ENCODE assay signal across 8 mouse cellular contexts in the genomic region with DNA sequence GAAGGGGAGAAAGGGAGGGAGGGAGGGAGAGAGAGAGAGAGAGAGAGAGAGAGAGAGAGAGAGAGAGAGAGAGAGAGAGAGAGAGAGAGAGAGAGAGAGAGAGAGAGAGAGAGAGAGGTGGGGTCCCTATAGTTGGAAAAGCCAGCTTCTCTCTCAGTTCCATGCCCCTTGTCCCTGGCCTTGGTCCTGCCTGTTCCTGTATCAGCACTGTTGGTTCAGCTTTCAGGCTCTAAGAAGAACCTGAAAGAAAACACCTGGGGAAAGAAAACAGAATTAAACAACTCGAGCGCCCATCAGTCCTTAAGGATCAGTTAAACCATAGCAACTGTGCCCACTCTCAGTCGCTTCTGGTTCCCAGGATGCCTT.
A peak's percentile ranks its signal among the peaks of the same experiment; 100 is the strongest.
DNase-seq lines count a peak whose midpoint lies in the region; ATAC-seq and TF ChIP-seq lines count a peak whose summit lies in the region.
"Not testable (repeated sequence)": the region's sequence is repeated elsewhere in the genome, so short reads cannot be mapped to it uniquely, and the experiment has no call there.

No protein-coding gene starts in this region.

- peak; percentile 31 for DNase-seq in embryo, embryonic 10 days (ENCODE audit: low spot score)
- not testable (repeated sequence) for DNase-seq in limb, embryonic 14.5 days (ENCODE audit: low spot score)

- ATAC-seq in forebrain, embryonic 12.5 days (ENCODE audit: low FRiP score); heart, embryonic 11.5 days (replicated peaks; ENCODE audit: insufficient number of reproducible peaks, low FRiP score, low TSS enrichment); hindbrain, embryonic 13.5 days (ENCODE audit: low FRiP score); kidney, embryonic 15.5 days (replicated peaks; ENCODE audit: low FRiP score); limb, embryonic 14.5 days (ENCODE audit: low FRiP score, low read depth); stomach, embryonic 15.5 days (ENCODE audit: insufficient read depth, low FRiP score, low read depth): not testable (repeated sequence)
- peak; percentile 21; the same call in 1 of the 2 replicates for ATAC-seq in midbrain, embryonic 15.5 days (replicated peaks)

- peak overlapping the region; percentile 90 for H3K27ac ChIP-seq in forebrain, embryonic 12.5 days
- not testable (repeated sequence) for H3K27ac ChIP-seq in heart, embryonic 11.5 days (ENCODE audit: low read depth, low read length); kidney, embryonic 15.5 days; limb, embryonic 14.5 days (replicated peaks; ENCODE audit: low read depth, low read length); stomach, embryonic 15.5 days
- peak overlapping the region; percentile 96 for H3K27ac ChIP-seq in hindbrain, embryonic 13.5 days
- peak overlapping the region; percentile 87 for H3K27ac ChIP-seq in midbrain, embryonic 15.5 days

- not testable (repeated sequence) for TF ChIP-seq POLR2A in limb, embryonic 14.5 days (IDR thresholded peaks at IDR 0.05; ENCODE audit: borderline replicate concordance, extremely low read depth, insufficient read depth, insufficient read length)

- H3K27me3 ChIP-seq in forebrain, embryonic 12.5 days; heart, embryonic 11.5 days (ENCODE audit: control insufficient read depth, insufficient read depth, low read length); kidney, embryonic 15.5 days; limb, embryonic 14.5 days (ENCODE audit: control insufficient read depth, insufficient read depth, low read length); midbrain, embryonic 15.5 days (replicated peaks); stomach, embryonic 15.5 days (replicated peaks): not testable (repeated sequence)
- peaks cover 11% of the 10 kb centered on the region for H3K27me3 ChIP-seq in hindbrain, embryonic 13.5 days

- H3K9ac ChIP-seq in forebrain, embryonic 12.5 days: peak overlapping the region; percentile 55
- not testable (repeated sequence) for H3K9ac ChIP-seq in heart, embryonic 11.5 days (ENCODE audit: low read depth, low read length); kidney, embryonic 15.5 days; limb, embryonic 14.5 days (ENCODE audit: low read depth, low read length, severe bottlenecking); stomach, embryonic 15.5 days
- H3K9ac ChIP-seq in hindbrain, embryonic 13.5 days: peak overlapping the region; percentile 70
- peak overlapping the region; percentile 12; the same call in 1 of the 2 replicates for H3K9ac ChIP-seq in midbrain, embryonic 15.5 days

- H3K4me3 ChIP-seq in forebrain, embryonic 12.5 days (replicated peaks): peak overlapping the region; percentile 26; the same call in 1 of the 2 replicates
- H3K4me3 ChIP-seq in heart, embryonic 11.5 days (ENCODE audit: low read depth, low read length): peak overlapping the region; percentile 18; the same call in 1 of the 2 replicates
- 0 out of 2 replicates have a peak overlapping the region, but pooled peaks have one; percentile 20 for H3K4me3 ChIP-seq in hindbrain, embryonic 13.5 days
- H3K4me3 ChIP-seq in kidney, embryonic 15.5 days (replicated peaks): peak overlapping the region; percentile 32
- 0 out of 2 replicates have a peak overlapping the region, but pooled peaks have one; percentile 1 for H3K4me3 ChIP-seq in limb, embryonic 14.5 days (replicated peaks; ENCODE audit: low read length)
- H3K4me3 ChIP-seq in midbrain, embryonic 15.5 days: peak overlapping the region; percentile 15; the same call in 1 of the 2 replicates
- H3K4me3 ChIP-seq in stomach, embryonic 15.5 days (replicated peaks): not testable (repeated sequence)

- H3K4me2 ChIP-seq in forebrain, embryonic 12.5 days: peak overlapping the region; percentile 51
- H3K4me2 ChIP-seq in heart, embryonic 11.5 days: peak overlapping the region; percentile 61
- peak overlapping the region; percentile 51 for H3K4me2 ChIP-seq in hindbrain, embryonic 13.5 days
- H3K4me2 ChIP-seq in kidney, embryonic 15.5 days: peak overlapping the region; percentile 62
- H3K4me2 ChIP-seq in limb, embryonic 14.5 days (replicated peaks; ENCODE audit: low read depth, low read length, severe bottlenecking): peak overlapping the region; percentile 29; the same call in 1 of the 2 replicates
- H3K4me2 ChIP-seq in midbrain, embryonic 15.5 days: peak overlapping the region; percentile 46
- H3K4me2 ChIP-seq in stomach, embryonic 15.5 days: peak overlapping the region; percentile 40

- WGBS in forebrain, embryonic 12.5 days: 31% methylated on average over 3 of the region's 3 CpGs
- WGBS in heart, embryonic 11.5 days (ENCODE audit: insufficient replicate concordance): 47% methylated on average over 3 of the region's 3 CpGs
- 38% methylated on average over 3 of the region's 3 CpGs for WGBS in hindbrain, embryonic 13.5 days
- WGBS in kidney, embryonic 15.5 days: 23% methylated on average over 3 of the region's 3 CpGs
- WGBS in limb, embryonic 14.5 days: 40% methylated on average over 3 of the region's 3 CpGs
- WGBS in midbrain, embryonic 15.5 days: 30% methylated on average over 3 of the region's 3 CpGs
- 13% methylated on average over 3 of the region's 3 CpGs for WGBS in stomach, embryonic 15.5 days

- H3K4me1 ChIP-seq in forebrain, embryonic 12.5 days: peaks cover 34% of the 10 kb centered on the region
- not testable (repeated sequence) for H3K4me1 ChIP-seq in heart, embryonic 11.5 days (ENCODE audit: control insufficient read depth, insufficient read depth, low read length); limb, embryonic 14.5 days (ENCODE audit: control insufficient read depth, insufficient read depth, low read length); stomach, embryonic 15.5 days
- peaks cover 40% of the 10 kb centered on the region for H3K4me1 ChIP-seq in hindbrain, embryonic 13.5 days (replicated peaks)
- peaks cover 13% of the 10 kb centered on the region for H3K4me1 ChIP-seq in kidney, embryonic 15.5 days
- peaks cover 26% of the 10 kb centered on the region for H3K4me1 ChIP-seq in midbrain, embryonic 15.5 days

- not testable (repeated sequence) for H3K9me3 ChIP-seq in forebrain, embryonic 12.5 days; heart, embryonic 11.5 days (replicated peaks; ENCODE audit: control insufficient read depth, low read length); hindbrain, embryonic 13.5 days; kidney, embryonic 15.5 days (replicated peaks); limb, embryonic 14.5 days (ENCODE audit: control insufficient read depth, low read length); midbrain, embryonic 15.5 days; stomach, embryonic 15.5 days

- not testable (repeated sequence) for H3K36me3 ChIP-seq in forebrain, embryonic 12.5 days (replicated peaks); heart, embryonic 11.5 days (ENCODE audit: control insufficient read depth, insufficient read depth, low read length); hindbrain, embryonic 13.5 days; kidney, embryonic 15.5 days; limb, embryonic 14.5 days (ENCODE audit: control insufficient read depth, insufficient read depth, low read length); midbrain, embryonic 15.5 days (replicated peaks); stomach, embryonic 15.5 days
